Mouse (Mus musculus) gastrocnemius, adult 8-10 months (tissue): ENCODE measurements at regions not wholly inside any gene's neighbourhood (a gene's known extent, or its start where the extent isn't known, plus 50 kb on each side); places are given as distances from the start of the nearest gene placed in this dataset.

Experiments
- DNase-seq, 2 experiments: peaks; one replicate each; pipeline ENCODE4 v3.0.0; 2022; ENCODE audit warnings: low spot score in 2 of 2

DNA sequence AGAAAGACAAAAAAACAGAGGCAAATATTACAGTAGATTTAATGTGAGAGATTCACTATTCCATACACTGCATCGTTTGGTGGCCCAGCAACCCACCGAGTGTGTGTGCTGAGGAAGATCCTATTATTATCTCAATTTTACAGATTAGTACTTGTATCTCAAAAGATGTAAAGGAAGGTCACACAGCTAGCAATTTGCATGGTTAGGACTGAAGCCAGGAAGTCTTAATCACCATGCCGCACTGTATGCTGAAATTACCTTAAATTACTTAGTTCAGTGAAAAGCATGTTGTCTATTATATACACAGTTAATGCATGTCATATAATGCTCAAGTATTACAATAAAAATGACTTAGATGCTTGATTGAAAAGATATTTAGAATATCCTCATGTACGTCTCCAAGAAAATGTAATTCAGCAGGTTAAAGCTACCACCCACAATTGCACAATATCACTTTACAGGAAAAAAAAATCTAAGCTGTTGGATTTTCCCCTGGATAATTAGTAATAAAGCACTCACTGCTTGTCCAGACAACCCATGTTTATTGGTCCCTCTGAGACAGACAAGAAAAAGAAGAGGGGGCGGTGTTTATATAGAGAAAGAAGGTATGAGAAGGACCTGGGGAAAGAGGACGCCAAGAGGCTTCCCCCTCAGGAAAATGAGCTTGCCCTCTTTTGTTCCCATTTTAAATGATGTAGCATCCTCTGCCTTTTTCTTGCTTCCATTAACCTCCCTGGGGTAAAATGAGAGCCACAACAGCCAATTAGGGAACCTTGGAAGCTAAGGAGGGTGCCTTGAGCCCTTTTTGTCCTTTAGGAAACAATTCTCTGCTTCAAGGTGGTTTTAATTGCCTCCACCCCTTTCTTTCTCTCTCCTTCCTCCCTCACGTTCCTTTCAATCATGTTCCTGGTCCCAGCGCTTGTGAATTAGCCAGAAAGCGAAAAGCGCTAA lies 204.6 kb upstream of the Xrcc4 start:
- no peak for DNase-seq

DNA sequence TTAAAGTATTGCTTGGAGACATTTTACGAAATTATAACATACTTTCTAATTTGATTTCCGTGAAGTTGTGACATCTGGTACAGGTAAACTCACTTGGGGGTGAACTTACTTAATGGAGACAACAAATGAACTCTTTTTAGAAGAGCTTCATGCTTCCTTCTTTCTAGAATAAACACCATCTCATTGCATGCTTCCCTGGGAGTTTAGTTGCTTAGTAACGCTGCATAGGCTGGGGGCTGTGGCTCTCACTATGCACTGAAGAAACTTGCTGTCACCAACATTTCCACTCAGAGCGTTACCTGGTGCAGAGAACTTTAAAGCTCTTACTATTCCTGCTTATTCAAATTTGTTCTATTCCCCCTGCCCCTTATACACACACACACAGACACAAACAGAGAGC lies 203.5 kb upstream of the Xrcc4 start:
- DNase-seq = no peak

DNA sequence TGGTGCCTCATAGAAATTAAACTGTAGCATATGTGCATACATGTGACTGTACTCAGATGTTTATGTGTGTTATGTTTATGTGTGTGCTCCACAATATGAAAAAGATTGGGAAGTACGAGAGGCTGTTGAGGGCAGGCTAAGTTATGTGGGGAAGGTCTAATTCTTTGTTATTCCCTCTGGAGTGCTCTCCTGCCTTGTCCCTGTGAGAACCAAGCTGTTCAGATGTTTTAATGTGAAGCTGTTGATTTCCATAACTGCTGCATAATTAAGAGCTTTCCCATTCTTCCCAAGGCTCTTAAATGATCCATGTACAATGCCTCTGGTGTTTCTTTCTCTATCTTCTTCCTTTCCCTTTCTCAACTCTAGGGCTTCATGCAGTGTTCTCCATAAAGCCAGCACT lies 202.7 kb upstream of the Xrcc4 start:
- no peak for DNase-seq

DNA sequence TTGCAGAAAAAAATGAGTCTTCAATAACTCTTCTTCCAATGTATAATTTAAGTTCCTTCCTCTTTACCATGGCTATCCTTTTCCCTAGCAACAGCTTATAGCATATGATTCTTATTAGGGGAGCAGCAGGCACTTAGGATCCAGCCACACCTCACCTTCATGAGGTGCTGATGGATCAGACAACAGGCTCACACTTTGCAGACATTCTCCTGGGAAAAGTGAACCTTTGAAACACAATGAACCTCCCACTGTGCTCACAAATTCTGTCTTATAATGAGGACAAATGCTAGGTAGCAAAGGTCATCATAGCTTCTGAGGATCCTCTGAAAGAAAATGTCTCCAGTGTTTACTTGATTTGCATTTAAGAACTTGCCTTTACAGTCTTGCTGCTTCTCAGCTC lies 191.6 kb upstream of the Xrcc4 start:
- DNase-seq = no peak

DNA sequence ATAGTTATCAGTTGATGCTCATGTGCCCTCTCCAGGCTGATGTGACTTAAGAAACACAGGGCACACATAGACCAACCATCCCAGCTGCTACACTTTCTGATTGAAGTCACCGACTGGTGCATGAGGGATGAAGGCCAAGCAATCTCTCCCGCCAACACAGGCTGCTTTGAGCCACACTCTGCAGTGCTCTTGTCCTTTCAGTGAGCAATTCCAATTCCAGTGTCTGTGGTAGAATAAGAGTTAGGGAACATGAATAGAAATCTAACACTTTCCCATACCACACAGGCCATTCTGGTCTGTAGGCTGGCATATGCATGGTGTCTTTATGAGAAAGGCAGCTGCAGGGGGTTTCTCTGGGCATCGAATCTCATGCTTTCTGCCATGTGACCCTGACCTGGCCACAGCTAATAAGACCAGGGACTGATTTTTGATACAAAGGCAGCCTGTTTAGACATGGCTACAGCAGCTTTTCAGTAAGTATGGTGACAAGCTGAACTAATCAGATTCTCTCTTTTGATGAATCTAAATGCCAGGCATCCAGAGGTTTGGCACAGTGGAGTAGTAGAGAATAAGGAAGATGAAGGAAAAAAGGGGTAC lies 190.5 kb upstream of the Xrcc4 start:
- DNase-seq = no peak

DNA sequence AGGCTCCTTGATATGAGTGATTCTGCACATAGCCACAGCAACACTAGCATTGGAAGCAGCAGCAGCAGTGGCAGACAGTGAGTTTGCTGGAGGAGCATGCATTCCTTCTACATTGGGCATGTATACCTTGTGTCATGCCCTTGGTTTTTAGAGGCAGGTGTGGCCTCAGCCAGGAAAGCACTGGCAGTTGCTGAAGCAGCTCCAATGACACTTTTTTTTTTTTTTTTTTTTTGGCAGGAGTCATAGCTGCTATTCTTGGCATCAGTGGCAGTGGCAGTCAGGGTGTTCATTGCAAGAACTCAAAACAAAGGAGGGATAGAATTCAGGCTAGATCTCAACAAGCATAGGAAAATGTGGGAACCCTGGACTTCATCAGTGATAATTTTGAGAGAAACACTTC lies 189.9 kb upstream of the Xrcc4 start:
- no peak for DNase-seq

DNA sequence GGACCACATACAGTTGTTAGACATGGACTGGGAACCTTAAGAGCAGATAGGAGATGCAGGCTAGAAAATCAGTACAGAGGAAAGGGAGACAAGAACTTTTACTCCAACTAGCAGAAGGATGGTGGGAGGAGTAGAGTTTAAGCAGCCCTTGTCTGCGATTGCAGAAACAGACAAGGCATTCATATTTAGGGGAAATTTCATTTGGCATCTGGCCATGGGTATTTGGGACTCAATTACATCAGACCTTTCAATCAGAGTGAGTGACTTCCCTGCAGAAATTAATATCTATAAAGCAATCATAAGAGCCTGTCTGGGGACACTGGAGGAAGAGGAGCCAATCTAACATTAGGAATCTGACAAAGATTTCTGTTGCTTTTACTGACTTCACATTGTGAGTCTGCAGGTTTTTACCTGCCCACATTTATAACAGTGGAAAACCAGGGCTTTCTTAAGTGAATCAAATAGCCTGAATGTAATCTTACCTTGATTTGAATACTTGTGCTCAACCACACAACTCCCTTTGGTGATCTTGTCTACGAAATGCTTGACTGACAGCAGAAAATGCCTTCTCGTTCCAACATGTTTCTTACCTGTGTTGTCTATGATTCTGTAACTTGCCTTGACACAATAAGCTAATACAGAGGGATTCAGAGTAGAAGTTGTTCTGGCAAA lies 169.8 kb upstream of the Xrcc4 start:
- DNase-seq = no peak

DNA sequence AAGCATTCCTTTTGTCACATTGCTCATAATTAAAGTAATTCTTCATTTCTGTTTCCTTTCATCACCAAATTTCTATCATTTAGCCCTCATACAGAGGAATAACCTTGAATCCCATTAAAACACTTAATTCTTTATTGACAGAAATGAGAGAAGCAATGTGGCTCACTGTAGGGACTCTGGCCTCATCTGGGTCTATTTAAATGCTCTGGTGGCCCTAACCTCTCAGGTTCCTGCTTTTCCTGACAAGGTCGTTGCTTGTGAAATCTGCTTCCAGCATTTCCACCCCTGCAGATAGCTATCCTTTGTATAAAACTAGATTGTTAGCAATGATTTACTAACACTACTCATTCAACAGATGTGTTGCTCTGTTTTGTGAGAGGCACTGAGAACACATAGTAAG lies 163.6 kb upstream of the Xrcc4 start:
- no peak for DNase-seq

DNA sequence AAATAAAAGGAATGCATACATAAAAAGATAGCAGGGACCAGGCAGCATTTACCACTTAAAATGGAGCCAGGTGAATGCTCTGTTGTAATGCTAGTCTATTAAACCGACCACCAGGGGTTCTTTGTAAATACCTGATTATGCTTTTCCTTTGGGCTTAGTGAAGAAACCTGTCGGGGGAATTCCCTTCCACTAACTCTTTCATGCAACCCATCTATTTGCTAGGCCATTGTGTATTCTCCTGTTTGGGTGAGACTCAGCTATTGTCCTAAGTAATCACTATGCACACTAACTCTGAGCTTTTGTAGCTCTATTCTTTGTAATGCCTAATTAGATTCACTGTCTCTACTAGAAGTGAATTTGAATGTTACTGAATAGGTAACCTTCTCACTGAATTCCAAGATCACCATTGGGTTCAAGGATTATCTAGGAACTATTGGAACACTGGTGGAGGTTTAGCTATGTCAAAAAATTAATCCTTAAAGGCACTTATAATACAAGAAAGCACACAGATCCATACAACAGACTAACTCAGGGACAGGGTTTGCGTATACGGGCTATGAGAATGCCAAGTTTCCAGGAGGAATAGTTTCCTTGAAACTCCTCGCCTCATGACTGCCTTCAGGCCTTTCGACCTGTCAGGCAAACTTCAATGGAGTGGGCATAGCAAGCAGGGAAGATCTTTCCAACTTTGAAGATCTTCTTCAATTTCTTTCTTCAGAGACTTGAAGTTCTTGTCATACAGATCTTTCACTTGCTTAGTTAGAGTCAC lies 156.8 kb upstream of the Xrcc4 start:
- no peak for DNase-seq

DNA sequence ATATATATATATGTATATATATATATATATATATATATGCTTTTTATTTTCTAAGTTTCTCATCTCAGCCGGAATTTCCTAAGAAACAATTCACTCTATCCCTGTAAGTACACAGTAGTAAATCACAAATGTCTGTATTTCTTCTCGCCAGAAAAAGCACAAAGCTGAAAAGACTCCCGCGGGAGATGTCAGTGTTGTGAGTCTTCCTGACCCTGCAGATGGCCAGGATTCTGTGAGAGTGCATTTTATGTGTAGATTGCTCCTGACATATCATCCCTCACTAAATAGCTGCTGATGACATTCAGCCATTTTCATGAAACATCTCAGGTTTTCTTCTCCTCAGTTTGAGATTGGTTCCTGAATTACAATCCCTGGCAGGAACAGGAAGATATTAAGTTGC lies 148.9 kb upstream of the Xrcc4 start:
- DNase-seq = no peak

DNA sequence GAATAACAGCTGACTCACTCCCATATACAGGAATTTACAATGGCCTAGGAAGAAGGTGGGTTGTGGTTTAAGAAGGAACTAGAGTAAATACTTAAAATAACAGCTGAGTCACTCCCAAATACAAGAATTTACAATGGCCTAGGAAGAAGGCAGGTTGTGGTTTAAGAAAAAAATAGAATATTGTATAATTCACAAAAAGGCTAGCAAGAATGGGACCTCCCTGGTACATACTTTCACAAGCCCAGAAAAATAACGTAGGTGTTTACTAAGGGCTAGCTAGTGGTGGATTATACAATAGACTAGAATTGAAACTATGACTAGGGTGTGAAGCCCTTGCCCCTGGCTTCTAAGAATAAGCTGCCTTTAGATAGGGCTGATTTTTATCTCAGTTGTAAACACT lies 144.6 kb upstream of the Xrcc4 start:
- DNase-seq = no peak

DNA sequence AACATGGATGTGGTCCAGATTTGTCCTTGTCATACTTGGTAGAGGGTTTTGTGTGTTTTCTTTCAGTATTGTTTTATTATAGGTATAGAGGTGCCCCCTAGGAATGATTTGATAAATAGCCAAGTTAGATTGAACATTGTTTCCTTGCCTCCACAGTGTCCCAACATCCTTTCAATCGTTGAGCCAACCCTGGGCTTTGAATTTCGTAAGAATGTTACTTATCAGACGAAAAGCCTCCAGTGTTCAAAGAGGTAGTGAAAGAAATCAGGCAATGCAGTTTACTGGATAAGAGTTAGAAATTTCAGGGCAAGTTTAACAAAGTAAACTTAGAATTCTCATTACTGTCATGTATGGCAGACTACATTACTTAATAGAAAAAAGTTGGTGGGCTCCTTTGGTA lies 144.2 kb upstream of the Xrcc4 start:
- no peak for DNase-seq

DNA sequence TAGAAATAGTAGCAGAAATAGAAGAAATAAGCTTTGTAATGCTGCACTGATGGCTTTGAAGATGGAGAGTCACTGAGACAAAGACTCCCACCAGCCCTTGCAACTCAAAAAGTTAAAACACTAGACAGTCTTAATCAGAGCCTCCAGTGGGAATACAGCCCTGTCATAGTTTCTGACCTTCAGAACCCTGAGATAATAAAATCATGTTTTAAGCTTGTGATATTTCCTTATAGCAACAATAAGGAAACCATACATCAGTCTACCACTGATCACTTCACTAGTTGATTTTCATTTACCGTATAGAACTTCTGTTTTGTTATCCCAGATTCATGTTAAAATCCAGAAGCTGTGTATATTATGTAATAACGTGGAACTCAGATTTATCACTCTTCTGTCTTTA lies 139.7 kb upstream of the Xrcc4 start:
- DNase-seq = no peak

DNA sequence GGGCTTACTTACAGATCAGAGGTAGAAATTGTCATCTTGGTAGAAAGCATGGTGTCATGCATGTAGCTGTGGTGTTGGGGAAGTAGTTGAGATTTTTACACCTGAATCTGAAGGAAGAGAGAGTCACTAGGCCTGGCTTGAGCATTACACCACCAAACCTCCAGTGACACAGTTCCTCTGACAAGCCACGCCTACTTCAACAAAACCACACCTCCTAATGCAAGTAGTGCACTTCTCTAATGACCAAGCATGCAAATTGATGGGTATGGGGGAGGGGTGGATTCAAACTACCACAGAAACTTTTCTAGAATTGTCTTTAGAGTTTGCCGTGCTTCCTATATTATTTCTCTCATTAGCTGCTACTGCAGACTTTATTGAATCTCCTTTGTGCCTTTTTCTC lies 136.8 kb upstream of the Xrcc4 start:
- no peak for DNase-seq

DNA sequence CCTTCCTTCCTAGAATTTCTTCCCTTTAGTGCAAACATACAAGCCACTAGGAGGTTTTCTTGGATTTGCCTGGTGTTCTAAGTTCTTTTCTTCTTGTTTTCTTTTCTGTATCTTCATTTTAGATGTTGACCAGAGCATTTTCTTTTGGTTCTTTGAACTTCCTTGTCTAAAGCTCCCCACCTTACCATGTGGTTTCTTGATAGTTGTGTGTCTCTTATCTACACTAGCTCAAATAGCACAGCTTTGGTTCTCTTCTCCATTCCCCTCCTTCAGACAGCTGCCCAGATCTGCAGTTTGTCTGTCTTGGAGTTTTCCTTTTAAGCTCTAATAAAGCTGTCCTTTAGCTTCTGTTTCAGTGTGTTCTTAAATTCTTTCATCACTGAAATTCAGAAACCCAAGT lies 123.0 kb upstream of the Xrcc4 start:
- no peak for DNase-seq

DNA sequence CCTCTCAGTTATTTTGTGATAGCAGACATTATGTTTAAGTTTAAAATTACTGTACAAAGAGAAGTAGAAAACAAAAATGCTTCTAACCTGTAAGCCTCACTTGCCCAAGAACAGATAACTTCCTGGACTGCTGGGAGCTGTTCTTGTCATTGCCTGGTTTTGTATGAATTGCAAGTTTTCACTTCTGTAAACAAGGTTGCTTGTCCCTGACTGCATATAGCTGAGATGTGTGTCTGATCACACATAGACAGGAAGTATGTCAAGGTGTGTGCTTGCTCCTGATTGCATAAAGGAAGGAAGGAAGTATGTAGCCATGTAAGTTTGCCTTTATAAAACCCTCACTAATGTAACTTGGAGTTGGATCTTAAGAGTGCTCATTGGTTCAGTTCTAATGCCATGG lies 118.5 kb upstream of the Xrcc4 start:
- no peak for DNase-seq
